Mouse (Mus musculus): Measurements from ENCODE around the gene Acta2. TPM values are rescaled to one million over a fixed set of nuclear protein-coding genes. Genes with fewer than 3 reads are reported as not detected.
A peak's percentile ranks its signal among the peaks of the same experiment; 100 is the strongest.

The Acta2 gene
- total RNA-seq, 4 experiments from 2014 or later: 35.5 to 61.5 (median 44.4) TPM

DNA sequence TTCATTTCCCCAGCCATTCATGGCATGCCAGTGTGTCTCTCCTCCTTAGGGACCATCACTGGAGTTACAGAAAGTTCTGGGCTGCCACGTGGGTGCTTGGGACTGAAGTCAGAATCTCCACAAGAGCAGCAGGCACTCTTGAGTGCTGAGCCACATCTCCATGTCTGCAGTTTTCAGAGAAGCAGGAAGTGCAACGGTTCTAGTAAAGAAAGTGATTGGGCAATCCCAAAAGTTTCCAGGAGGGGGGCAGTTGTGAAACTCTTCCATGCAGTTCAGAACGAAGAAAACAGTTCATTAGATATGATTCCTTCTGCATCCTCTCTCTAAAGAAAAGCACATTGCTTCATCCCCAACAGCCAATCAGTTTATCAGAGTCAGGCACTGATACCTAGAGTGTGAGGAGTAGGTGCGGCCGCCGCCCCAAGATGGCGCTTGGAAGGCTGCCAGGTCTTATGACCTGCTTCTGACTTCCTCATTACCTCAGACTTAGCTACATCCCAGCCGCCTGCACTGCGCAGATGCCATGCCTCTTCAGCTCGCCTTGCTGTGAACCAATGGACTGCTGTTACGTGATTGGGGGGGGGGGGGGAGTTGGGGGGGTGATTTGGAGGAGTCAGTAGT is 14.8 kb upstream of the Acta2 start:
- DNase-seq (ENCODE audit: low spot score in 2 of 2): no peak

DNA sequence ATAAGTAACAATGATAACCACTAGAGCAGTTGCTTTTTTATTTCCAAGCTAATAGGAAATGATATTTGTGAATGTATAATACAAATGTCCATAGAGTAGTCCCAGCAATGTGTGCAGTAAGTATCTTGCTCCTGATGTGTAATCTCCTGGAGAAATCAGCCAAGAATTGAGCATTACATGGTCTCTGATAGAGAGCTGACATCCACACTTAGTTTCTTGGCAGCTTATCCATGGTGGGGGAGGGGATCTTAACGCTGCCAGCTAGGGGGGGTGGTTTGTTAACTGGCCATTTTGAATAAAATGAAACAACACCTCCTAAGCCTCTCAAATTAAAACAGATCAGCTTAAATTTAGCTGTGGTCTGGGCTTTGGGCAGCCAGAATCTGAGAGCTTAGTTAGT is 13.6 kb upstream of the Acta2 start:
- DNase-seq (ENCODE audit: low spot score in 2 of 2): no peak

DNA sequence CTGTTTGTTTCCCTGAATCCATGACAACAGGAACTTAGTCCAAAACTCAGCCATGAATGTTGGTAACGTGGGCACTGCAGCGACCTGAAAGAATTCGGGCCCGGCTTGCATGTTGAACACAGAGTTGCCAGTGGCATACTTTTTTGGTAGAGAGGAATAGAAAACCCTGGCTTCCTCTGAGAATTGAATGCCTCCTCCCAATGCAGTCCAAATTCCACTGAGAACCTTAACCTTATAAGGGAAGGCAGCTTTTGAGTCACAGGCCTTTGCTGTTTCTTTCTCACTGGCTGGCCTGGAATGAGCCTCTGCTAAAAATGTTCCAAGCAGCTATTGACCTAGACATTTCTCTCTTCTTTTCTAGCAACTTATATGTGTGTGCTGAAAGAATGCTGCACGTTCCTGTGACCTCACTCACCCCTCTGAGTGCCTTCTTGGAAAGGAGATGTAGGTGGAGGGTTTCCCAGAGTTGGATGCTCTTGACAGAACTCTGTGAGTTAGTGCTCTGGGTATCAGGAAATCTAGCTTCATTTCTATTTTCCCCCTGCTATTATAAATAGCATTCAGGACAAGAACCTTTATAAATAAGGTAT is 10.3 kb upstream of the Acta2 start:
- no peak for DNase-seq (ENCODE audit: low spot score in 2 of 2)

DNA sequence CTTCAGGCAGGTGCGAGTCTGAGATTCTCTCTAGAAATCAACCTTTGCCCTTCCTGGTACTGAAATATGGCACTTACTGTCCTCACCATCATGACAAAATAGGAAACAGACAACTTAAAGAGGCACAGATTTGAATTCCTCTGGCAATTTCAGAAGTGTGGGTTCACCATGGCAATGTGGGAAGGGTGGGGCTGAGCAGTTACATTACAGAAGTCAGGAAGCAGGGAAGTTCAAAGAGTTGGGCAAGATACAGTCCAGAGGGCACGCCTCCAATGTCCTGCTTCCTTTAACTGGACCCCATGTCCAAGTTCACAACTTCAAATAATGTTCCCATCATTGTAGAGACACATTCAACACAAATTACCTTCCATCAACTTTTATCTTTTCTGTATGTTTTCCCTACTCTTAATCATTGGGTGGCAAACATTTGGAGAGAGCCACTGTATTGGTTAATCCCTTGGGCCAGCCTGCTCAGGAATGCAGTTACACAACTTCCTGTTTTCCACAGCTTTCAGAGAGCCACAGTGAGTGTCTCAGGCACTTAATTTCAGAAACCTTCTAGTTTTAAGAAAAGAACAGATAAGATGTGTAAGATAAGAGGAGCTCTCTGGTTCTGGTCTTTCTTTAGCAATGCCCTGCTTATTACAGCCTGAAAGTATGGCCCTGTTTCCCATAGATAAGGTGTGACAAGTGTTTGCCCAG is 7.0 kb upstream of the Acta2 start:
- no peak for DNase-seq (ENCODE audit: low spot score in 2 of 2)

DNA sequence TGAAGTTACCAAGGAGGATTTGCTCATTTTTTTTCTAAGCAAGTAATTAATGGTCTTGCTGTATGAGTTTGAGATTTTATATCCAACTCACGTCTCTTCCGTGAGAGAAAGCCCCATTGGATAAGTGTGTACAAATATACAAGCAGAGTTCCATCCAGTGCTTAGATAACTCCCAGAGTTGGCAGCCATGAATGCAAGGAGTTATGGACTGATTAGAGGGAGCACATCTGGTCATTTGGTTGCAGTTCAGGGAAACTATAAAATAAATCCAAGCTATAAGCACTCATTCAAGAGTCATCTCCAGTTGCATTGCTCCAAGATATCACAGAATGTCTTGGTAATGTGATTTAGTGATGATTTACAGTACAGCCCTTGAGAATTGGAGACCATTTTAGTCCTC is 1.5 kb upstream of the Acta2 start:
- no peak for DNase-seq (ENCODE audit: low spot score in 2 of 2)

DNA sequence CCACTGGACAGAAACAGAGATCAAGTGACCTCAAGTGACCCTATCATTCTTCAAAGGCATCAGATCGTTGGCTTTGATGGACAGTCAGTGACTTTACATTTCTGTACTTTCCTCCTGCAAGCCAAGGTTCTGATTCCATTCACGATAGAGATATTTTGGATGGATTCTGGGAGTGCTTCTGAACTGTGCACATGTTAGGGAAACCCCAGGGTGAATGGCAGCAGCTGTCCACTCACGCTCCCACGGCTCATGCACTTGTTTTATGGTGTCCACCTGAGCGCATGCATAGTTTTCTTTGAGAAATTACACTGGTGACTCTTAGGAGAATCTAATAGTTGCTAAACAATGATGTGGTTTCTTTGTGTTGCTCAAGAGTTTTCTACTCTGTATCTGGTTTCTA is 759 bp upstream of the Acta2 start:
- DNase-seq (ENCODE audit: low spot score in 2 of 2): no peak

DNA sequence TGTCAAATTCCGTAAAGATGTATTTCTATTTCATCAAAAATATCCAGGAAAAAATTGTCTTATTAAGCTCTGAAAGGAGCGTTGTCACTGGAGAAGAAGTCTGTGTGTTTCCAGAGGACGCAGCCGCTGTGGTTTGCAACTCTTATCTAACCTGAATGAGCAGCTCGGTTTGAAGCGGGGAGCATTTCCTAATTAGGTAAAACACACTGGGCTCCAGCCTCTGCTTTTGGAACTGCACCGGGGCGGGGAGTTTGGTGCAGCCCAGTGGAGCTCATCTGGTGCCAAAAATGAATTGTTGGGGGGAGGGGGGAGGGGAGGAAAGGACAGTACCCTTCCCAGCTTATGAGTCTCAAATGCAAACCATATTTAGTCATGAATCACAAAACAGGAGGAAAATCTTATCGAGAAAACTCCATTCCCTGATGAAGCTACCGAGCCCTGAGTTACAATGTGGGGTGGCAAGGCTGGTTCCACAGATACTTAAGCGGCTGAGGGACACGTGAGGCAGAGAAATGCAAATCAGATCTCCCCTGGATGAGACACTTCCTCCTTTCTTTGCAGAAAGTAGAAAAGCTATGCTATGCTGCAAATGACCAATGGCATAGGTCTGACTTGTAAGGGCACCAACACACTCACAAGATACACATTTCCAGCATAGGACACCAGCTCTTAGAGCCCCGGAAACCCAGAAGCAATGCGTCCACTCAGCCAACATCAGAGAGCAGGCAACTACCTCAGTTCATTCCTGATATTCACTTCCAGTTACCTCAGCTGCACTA is 1.1 kb downstream of the Acta2 start:
- no peak for DNase-seq (ENCODE audit: low spot score in 2 of 2)

DNA sequence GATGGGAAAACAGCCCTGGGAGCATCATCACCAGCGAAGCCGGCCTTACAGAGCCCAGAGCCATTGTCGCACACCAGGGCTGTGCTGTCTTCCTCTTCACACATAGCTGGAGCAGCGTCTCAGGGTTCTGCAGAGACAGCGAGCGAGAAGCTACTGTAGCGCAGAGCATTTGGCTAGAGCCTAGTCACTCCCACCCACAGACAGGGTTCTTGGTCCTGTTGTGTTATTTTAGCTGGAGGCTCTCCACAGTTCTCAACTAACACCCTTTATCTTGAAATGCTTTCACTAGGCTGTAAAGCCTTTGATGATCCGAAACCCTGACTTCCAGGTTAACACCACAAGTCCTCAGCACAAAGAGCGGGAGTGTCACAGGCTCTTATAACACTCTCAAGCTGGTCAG is 2.9 kb downstream of the Acta2 start:
- no peak for DNase-seq (ENCODE audit: low spot score in 2 of 2)

DNA sequence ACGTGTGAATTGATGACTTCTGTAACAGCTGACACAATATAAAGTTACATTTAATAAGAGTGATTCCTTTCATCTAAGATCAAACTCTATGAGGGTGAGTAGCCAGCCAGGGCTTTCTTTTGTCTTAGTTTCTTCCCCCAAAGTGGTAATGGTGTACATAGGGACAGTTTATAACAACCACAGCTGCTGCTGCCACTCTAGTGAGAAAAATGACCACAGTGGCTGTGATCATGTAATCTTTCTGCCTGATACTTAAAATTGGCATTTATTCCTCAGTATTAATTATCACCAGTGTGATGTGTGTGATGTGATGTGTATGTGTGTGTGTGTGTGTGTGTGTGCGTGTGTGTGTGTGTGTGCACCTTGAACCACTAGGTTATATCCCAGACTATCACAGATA is 3.5 kb downstream of the Acta2 start:
- no peak for DNase-seq (ENCODE audit: low spot score in 2 of 2)

DNA sequence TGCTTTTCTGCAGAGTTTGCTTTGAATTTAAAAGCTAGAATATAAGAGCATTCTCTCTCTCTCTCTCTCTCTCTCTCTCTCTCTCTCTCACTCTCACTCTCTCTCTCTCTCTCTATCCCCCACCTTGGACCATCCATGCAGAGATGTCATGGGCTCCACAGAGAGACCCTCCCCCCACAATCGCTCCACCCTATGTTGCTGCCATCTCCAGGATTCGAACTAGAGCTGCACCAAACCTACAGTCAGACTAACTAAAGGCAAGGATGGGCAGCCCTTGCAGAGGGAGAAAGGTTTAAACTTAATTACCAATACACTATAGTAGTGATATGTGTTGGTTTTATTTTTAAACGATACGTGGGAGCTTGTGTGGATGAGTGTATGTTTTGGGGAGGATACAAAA is 4.8 kb downstream of the Acta2 start:
- DNase-seq (ENCODE audit: low spot score in 2 of 2): no peak

DNA sequence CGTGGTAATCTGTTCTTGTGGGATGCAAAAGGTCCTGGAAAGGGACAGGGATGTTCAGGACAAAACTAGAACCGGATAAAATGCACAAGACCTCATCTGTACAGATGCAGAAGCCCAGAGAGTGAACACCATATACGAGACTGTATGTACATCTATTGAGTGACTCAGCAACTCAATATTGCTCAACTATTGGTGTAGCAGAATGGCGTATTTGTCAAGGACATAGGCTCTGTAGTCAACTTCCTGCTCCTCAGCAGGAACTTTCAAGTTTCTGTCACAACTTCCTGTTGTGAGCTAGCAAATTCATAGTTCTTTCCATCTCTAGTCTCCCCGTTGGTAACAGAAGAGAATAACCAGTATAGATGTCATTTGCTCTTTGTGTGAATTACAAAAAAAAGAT is 6.8 kb downstream of the Acta2 start:
- no peak for DNase-seq (ENCODE audit: low spot score in 2 of 2)

DNA sequence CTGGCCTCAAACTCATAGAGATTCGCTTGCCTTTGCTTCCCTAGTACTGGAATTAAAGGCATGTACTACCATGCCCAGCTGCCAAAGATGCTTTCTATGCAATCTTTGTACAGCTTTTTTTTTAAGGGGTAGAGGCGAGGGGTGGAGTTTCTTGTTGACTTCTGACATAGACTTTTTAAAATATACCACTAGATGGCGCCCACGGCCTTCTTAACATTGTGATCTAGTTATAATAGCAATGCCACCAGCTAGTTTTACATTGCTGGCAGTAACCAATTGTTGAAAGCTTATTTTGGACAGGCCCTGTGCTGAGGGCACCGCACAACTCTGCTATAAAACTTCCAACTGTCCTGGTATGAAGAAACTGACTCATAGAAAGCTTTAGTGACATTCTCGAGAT is 11.3 kb downstream of the Acta2 start:
- no peak for DNase-seq (ENCODE audit: low spot score in 2 of 2)

DNA sequence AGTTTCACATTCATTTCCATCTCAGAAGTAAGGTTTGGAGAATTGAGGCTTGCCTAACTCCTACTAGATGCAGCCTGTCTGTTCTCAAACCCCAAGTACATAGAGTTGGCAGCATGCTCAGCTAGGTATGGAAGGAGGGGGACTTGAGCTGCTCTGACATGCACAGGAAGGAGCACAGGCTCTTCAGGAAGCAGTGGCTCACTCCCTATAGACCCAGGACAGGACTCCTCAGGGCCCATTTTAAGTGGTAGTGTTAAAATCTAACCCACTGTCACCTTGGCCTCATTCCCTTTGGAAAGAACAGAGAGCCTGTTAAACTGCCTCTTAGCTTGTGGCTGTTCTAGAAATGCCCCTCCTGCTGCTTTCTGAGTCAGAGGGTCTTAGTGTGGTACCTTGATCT is 12.5 kb downstream of the Acta2 start:
- DNase-seq (ENCODE audit: low spot score in 2 of 2): no peak

DNA sequence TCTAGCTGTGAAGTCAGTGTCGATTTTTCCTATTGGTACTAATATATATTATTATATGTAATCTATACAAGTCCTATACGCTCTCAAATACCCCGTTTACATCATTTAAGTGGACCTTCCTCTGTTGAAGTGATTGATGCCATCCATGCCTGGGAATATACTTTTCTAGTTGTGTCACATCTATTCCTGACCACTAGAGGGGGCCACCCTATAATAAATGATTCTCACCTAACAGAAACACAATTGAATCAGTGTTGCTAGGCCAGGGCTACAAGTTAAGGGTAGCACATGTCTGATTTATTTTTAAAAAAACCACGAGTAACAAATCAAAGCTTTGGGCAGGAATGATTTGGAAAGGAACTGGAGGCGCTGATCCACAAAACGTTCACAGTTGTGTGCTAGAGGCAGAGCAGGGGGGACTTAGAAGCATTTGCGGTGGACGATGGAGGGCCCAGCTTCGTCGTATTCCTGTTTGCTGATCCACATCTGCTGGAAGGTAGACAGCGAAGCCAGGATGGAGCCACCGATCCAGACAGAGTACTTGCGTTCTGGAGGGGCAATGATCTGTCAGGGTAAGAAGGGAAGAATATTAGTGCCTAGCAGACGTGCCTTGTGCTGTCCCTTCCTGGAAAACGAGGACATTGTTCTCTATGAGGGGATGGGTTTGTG is 14.0 kb downstream of the Acta2 start:
- DNase-seq (ENCODE audit: low spot score in 2 of 2): no peak

DNA sequence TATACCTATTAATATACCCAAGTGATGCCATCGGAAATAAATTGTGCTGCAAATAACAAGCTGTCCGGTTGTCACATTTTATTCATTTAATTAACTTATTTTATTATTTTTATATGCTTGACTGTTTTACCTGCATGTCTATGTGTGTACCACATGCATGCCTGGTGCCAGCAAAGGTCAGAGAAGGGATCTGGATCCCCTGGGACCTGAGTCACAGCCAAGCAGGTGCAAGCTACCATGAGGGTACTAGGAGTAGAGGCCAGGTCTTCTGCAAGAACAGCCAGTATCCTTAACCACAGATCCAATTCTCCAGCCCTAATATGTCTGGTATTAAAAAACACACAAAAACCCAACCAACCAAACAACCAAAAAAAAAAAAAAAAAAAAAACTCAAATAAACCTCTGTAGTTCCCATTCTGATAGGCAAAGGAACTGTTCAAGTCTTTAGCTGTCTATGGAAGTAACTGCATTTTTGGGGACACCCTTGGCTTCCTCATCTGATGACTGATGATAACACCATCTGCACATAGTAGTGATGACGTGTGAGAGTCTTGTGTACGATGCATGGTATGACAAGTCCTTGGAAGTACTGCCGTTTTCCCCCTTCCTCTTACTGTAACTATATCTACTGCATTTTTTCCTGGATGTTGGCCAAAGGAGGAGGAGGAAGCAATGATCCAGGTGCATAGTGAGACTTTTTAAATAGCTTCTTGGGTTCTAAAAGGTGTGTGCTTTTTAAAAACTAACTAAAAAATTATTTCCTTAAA is 14.9 kb downstream of the Acta2 start:
- no peak for DNase-seq (ENCODE audit: low spot score in 2 of 2)

DNA sequence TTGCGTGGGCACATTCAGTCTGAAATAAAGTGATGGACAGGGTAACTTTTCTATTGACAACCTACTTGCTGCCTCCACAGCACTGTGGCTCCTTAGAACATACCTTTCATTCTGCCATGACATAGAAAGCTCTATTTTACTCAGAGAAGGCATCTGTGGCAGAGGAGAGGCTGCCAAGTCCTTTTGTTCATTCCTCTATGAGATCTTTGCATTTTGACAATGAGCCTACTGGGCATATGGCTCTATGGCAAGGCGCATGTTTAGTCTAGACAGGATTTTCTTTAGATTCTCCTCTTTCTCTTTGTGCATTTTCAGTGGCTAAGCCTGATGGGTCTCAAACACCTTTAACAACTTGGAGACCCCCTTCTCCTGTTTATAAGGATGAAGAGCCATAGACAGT is 17.6 kb downstream of the Acta2 start:
- DNase-seq (ENCODE audit: low spot score in 2 of 2): no peak

DNA sequence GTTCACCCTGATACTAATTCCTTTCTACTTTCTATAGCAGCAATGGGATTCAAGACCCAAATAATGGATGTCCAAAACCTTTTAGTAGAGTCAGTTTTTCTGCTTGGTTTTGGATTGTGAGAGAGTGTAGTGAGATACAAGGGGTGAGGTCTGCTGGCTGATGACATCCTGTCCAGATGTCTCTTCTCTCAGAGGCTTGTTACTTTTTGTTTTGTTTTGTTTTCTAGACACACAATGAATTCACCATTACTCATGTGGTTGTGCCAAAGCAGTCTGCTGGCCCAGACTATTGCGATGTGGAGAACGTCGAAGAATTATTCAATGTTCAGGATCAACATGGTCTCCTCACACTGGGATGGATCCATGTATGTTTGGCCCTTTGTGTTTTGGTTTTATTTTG is 19.3 kb downstream of the Acta2 start:
- no peak for DNase-seq (ENCODE audit: low spot score in 2 of 2)

DNA sequence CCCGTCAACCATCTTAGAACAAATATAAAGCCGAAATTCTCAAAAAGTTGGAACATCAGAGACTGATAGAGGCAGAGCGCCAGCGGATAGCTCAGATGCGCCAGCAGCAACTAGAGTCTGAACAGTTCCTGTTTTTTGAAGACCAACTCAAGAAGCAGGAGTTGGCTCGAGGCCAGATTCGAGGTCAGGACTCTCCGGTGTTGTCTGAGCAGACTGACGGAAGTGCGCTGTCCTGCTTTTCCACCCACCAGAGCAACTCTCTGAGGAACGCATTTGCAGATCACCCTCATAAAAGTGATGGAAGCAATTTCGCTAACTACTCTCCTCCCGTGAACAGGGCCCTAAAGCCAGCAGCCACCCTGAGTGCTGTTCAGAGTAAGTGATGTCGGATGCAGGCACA is 21.4 kb downstream of the Acta2 start:
- peak; percentile 24 to 64 for DNase-seq (ENCODE audit: low spot score in 2 of 2)

DNA sequence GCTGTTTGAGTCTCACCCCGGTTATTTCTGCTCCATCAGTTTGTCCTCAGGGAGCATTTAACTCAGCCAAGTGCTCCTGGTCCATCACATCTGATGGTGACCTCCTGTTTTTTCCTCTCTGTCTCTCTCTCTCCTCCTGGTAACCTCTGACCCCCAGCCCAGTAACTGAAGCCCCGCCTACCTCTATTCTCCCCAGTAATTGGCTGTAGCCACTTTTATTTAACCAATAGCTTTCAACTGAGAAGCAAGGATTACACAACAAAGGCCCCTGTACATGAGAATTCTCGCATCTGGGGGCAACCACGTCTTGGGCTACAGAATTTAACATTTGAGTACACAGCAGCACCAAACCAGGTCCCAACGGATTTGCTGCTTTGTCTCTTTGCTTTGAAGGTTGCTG is 23.1 kb downstream of the Acta2 start:
- no peak for DNase-seq (ENCODE audit: low spot score in 2 of 2)

DNA sequence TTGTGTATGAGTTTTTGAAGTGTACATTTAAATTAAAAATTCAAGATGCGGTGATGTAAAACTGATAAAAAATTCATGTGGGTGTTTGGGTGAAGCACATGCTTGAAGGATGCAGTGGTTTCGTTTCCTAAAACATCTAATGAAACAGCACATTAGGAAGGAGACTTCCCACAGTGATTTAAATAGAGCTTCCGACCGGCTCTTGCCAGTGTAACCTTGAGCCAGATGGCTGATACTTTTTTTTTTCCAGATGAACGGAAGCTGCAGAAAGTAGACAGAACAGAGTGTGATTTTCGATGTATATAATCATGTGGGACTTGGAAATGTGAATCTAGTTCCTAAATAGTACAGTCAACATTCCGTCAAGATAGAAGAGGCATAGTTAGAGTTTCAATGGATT is 23.8 kb downstream of the Acta2 start:
- DNase-seq (ENCODE audit: low spot score in 2 of 2): no peak

DNA sequence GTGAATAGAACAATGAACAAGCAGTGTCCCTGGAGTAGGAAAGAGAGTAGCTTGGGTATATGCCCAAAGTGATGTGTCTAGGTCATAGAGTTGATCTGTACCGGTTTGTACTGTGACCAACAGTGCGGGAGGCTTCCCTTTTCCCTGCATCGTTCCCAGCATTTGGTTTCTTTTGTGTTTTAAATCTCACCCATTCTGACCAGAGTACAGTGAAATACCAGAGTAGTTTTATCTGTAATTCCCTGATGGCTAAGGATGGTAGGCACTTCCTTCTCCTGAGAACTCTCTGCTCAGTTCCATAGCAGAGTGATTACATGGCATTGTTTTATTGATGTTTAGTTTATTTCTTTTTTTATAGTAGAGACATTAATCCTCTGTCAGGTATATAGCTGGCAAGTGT is 32.6 kb downstream of the Acta2 start:
- DNase-seq (ENCODE audit: low spot score in 2 of 2): no peak
